Mouse (Mus musculus) lung, postnatal 0 days (tissue): ENCODE results near the gene Edem2. TPM values are rescaled to one million over a fixed set of nuclear protein-coding genes. Genes with fewer than 3 reads are reported as not detected.
"Not testable (repeated sequence)": the region's sequence is repeated elsewhere in the genome, so short reads cannot be mapped to it uniquely, and the experiment has no call there.

ENCODE experiments used
- ATAC-seq: fragments of 200-750 bp; cut with Nextera tagmentation; 2 replicates; pipeline ENCODE4 v1.8.0; 2017; ENCODE audit warnings: moderate library complexity
- DNase-seq: peaks from one replicate; pipeline ENCODE4 v3.0.0-alpha.2; 2016; ENCODE audit warnings: low spot score
- H3K27ac ChIP-seq: fragments of 300-500 bp; sonication (generic); 2 replicates; pipeline ENCODE4 v1.5.1; 2014; ENCODE audit warnings: antibody characterized with exemption, mild to moderate bottlenecking, low read length, mixed read lengths
- H3K27me3 ChIP-seq: fragments of 300-500 bp; sonication (generic); replicated peaks from 2 replicates; pipeline ENCODE4 v1.6.1; 2014; ENCODE audit warnings: low read length, mixed read lengths; ENCODE audit not compliant: insufficient read depth
- H3K36me3 ChIP-seq: fragments of 300-500 bp; sonication (generic); 2 replicates; pipeline ENCODE4 v1.6.1; 2014; ENCODE audit warnings: low read length, mixed read lengths; ENCODE audit not compliant: insufficient read depth
- H3K4me1 ChIP-seq: fragments of 300-500 bp; sonication (generic); 2 replicates; pipeline ENCODE4 v1.6.1; 2014; ENCODE audit warnings: antibody characterized with exemption, low read depth, low read length, mixed read lengths; ENCODE audit not compliant: insufficient read depth
- H3K4me2 ChIP-seq: fragments of 300-500 bp; sonication (generic); replicated peaks from 2 replicates; pipeline ENCODE4 v1.6.1; 2014; ENCODE audit warnings: low read depth, mild to moderate bottlenecking, low read length, moderate library complexity, mixed read lengths
- H3K4me3 ChIP-seq: fragments of 300-500 bp; sonication (generic); 2 replicates; pipeline ENCODE4 v1.5.1; 2014; ENCODE audit warnings: low read depth, low read length
- H3K9ac ChIP-seq: fragments of 300-500 bp; sonication (generic); replicated peaks from 2 replicates; pipeline ENCODE4 v1.6.1; 2014; ENCODE audit warnings: low read depth, mild to moderate bottlenecking
- H3K9me3 ChIP-seq: fragments of 300-500 bp; sonication (generic); 2 replicates; pipeline ENCODE4 v1.6.1; 2016; ENCODE audit warnings: low read length, mixed read lengths
- CTCF ChIP-seq: IDR thresholded peaks from 2 replicates; pipeline ENCODE4 v1.5.1; 2016; ENCODE audit warnings: antibody characterized with exemption, mild to moderate bottlenecking
- EP300 ChIP-seq: IDR thresholded peaks from 2 replicates; pipeline ENCODE4 v1.6.1; 2016; ENCODE audit warnings: antibody characterized with exemption, mild to moderate bottlenecking, control low read depth
- WGBS: fragments of 180-500 bp; shearing (Covaris S2); extraction: QIAGEN DNeasy Blood & Tissue Kit; methylation state at CpG from one replicate; pipeline ENCODE4 v1.1.7; 2014; 5-methylcytosine and 5-hydroxymethylcytosine counted together
- polyA plus RNA-seq: library from polyadenylated mRNA; unstranded; fragments of >200 nt; fragmentation: Nextera tagmentation; extraction: Ambion mirVana; gene quantifications from 2 replicates; pipeline ENCODE4 v1.2.1, GENCODE M21; 2015

Gene Edem2
- polyA plus RNA-seq, 1 experiment from 2014 or later: 47.3 TPM

DNA sequence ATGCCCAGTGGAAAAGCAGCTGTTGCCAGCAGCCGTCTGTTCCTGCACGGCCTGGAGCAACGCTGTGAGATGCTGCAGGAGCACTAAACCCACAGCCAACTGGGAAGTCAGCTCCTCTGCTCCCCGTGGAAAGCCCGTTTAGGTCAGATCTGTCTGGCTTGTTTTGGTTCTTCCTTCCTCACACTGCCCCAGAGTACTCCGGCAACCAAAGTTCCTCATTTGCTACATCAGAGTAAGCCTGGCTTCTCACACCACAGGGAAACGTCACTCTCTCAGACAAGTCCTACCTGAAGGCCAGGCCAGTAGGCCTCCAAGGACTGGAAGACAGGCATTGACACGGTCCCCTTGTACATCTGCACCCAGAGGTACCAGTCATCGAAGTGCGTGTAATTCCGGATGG, 18.7 kb downstream of the Edem2 start:
- H3K4me2 ChIP-seq: no peak overlapping the region
- no peaks in the 10 kb centered on the region for H3K27me3 ChIP-seq
- no peak overlapping the region for H3K4me3 ChIP-seq
- ATAC-seq (no peak), DNase-seq (no peak)
- no peaks in the 10 kb centered on the region for H3K9me3 ChIP-seq
- 86% methylated on average over 11 of the region's 11 CpGs for WGBS
- H3K4me1 ChIP-seq: no peaks in the 10 kb centered on the region
- no peak for TF ChIP-seq CTCF
- TF ChIP-seq EP300: no peak
- no peak overlapping the region for H3K27ac ChIP-seq
- H3K9ac ChIP-seq: no peak overlapping the region
- H3K36me3 ChIP-seq: peaks cover 16% of the 10 kb centered on the region; the same call in 1 of the 2 replicates

GRCm38 (mm10) chr2:155707251-155707650, 22.0 kb downstream of the Edem2 start:
- Histone ChIP-seq H3K9me3 (no peaks in the 10 kb centered on the region), H3K4me1 (no peaks in the 10 kb centered on the region), H3K27me3 (no peaks in the 10 kb centered on the region), H3K4me3 (no peak overlapping the region), H3K36me3 (peaks cover 21% of the 10 kb centered on the region; the same call in 1 of the 2 replicates), H3K27ac (peak overlapping the region; percentile 26; the same call in 1 of the 2 replicates), H3K4me2 (no peak overlapping the region), H3K9ac (no peak overlapping the region)
- ATAC-seq (peak; percentile 92), DNase-seq (peak; percentile 56)
- WGBS: 61% methylated on average over 4 of the region's 4 CpGs
- TF ChIP-seq CTCF (no peak), EP300 (no peak)

- no peak for DNase-seq
- no peaks in the 10 kb centered on the region for H3K27me3 ChIP-seq
- H3K4me3 ChIP-seq: no peak overlapping the region
- TF ChIP-seq CTCF: no peak
- TF ChIP-seq EP300: no peak
- no peak for ATAC-seq
- no peaks in the 10 kb centered on the region for H3K9me3 ChIP-seq
- no peak overlapping the region for H3K4me2 ChIP-seq
- 64% methylated on average over 4 of the region's 4 CpGs for WGBS
- no peak overlapping the region for H3K9ac ChIP-seq
- no peak overlapping the region for H3K27ac ChIP-seq
- peaks cover 25% of the 10 kb centered on the region; the same call in 1 of the 2 replicates for H3K36me3 ChIP-seq
- H3K4me1 ChIP-seq: no peaks in the 10 kb centered on the region
These were observed 25.6 kb downstream of the Edem2 start for GRCm38 (mm10) chr2:155703630-155704029.

DNA sequence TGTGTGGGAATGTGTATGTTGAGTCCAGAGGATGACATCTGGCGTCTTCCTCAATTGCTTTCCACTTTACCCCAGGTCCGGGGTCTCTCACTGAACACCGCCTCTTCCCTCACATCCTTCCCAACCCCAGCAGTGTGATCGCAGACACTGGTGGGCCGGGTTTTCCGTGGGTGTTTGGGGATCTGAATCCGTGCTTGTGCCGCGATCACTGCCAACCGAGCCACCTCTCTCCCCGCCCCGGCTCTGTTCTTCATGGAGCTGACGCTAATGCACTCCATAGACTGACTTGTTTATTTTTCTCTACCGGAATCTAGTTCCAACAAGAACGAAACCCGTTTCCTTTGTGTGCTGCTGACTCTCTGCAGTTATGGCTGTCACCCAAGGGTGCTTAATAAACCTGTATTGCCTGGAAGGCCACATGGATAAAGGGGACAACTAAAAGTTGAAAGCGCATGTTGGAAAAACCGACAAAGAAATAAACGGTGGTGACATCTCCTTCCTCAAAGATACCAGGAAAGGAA, 27.8 kb downstream of the Edem2 start:
- Histone ChIP-seq H3K9me3 (no peaks in the 10 kb centered on the region), H3K4me2 (no peak overlapping the region), H3K9ac (no peak overlapping the region), H3K4me1 (no peaks in the 10 kb centered on the region), H3K4me3 (no peak overlapping the region), H3K36me3 (peaks cover 20% of the 10 kb centered on the region; the same call in 1 of the 2 replicates), H3K27me3 (no peaks in the 10 kb centered on the region), H3K27ac (no peak overlapping the region)
- TF ChIP-seq CTCF (no peak), EP300 (no peak)
- ATAC-seq (no peak; the same call in 1 of the 2 replicates), DNase-seq (no peak)
- WGBS: 57% methylated on average over 19 of the region's 19 CpGs

DNA sequence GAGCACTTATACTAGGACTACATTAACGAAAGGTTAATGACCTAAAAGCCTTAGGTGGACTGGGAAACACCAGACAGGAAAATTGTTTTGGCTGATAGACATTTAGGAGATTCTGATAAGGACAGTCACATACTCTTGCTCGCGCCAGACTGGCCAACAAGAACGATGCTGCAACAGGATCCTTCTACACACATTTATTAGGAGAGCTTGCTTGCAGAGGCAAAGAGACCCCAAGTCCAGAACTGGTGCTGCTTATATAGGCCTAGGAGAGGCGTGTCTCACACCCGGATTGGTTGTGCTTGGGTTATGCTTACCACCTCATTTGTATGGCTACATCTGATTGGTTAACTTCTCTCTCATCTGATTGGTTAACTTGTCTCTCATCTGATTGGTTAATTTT, 30.8 kb downstream of the Edem2 start:
- H3K27ac ChIP-seq, H3K4me3 ChIP-seq, ATAC-seq, H3K36me3 ChIP-seq, H3K9ac ChIP-seq, H3K9me3 ChIP-seq, DNase-seq, H3K4me2 ChIP-seq, H3K4me1 ChIP-seq, H3K27me3 ChIP-seq: not testable (repeated sequence)
- 91% methylated on average over 6 of the region's 6 CpGs for WGBS

- no peak for TF ChIP-seq CTCF
- TF ChIP-seq EP300: no peak
- no peaks in the 10 kb centered on the region for H3K4me1 ChIP-seq
- WGBS: 69% methylated on average over 7 of the region's 7 CpGs
- no peak overlapping the region for H3K27ac ChIP-seq
- no peak overlapping the region for H3K4me2 ChIP-seq
- no peak overlapping the region for H3K4me3 ChIP-seq
- ATAC-seq (no peak), DNase-seq (no peak)
- no peak overlapping the region for H3K9ac ChIP-seq
- no peaks in the 10 kb centered on the region for H3K36me3 ChIP-seq
- no peaks in the 10 kb centered on the region for H3K9me3 ChIP-seq
- H3K27me3 ChIP-seq: no peaks in the 10 kb centered on the region
These were observed 32.4 kb downstream of the Edem2 start for GRCm38 (mm10) chr2:155696851-155697250.

- ATAC-seq (0 out of 2 replicates have a peak, but pooled peaks have one; percentile 18), DNase-seq (peak; percentile 87)
- 9% methylated on average over 7 of the region's 7 CpGs for WGBS
These were observed 33.1 kb downstream of the Edem2 start for GRCm38 (mm10) chr2:155696091-155696558.

More at GRCm38 (mm10) chr2:155696091-155696558, 33.1 kb downstream of the Edem2 start:
- TF ChIP-seq EP300 (no peak), CTCF (peak; percentile 90)
- Histone ChIP-seq H3K4me1 (no peaks in the 10 kb centered on the region), H3K36me3 (no peaks in the 10 kb centered on the region), H3K4me2 (no peak overlapping the region), H3K4me3 (no peak overlapping the region), H3K9me3 (no peaks in the 10 kb centered on the region), H3K9ac (no peak overlapping the region), H3K27me3 (no peaks in the 10 kb centered on the region), H3K27ac (no peak overlapping the region)
